Mouse (Mus musculus): ENCODE data around the gene Ktn1. TPM values are rescaled to one million over a fixed set of nuclear protein-coding genes. Genes with fewer than 3 reads are reported as not detected.

Ktn1 gene
- polyA plus RNA-seq, 1 experiment from 2014 or later: 44.3 TPM

DNA sequence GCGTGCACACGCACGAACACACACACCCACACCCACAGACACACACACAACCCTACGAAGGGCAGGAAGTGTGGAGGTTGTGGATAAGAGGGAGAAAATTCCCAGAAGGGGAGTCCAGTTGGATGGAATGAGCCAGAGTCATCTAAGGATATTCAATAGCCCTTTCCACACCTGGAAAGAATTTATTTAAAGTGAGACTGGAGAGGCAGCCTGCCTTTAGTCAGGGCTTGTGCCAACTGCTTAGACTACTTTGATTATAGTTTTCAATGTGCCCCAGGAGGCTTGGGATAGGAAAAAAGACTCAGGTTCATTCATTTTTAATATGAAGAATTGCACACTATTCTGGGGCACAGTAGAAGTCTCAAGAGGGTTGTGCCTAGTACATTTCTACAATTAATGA is 96.8 kb downstream of the Ktn1 start:
- H3K36me3 ChIP-seq: peaks cover 18% of the 10 kb centered on the region
- no peak for DNase-seq (ENCODE audit: low spot score)
- no peak overlapping the region for H3K27ac ChIP-seq
- no peak overlapping the region for H3K4me3 ChIP-seq
- 98% methylated on average over 4 of the region's 4 CpGs for WGBS
- H3K27me3 ChIP-seq (ENCODE audit: insufficient read depth, poor library complexity, severe bottlenecking): no peaks in the 10 kb centered on the region
- no peaks in the 10 kb centered on the region for H3K4me1 ChIP-seq (replicated peaks)
- no peaks in the 10 kb centered on the region for H3K9me3 ChIP-seq

DNA sequence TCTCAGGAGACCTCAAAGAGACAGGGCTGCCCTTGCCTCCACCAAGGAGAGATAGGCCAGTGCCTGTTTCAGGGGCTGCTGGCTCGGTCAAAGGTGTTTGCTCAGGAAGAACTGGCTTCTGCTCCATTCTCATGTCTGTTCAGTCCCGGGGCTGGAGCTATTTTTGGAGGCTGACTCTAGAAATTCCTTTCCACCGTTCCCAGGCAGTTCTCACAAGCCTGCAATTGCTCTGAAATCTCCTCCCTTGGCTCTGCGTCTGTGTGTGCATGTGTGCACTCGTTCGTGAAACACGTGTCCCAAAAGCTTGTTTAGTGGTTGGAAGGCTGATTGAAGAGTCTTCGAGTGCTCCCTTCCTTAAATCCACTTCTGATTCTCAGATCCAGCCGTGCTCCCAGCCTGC is 99.3 kb downstream of the Ktn1 start:
- Histone ChIP-seq H3K9me3 (no peaks in the 10 kb centered on the region), H3K4me1 (replicated peaks) (no peaks in the 10 kb centered on the region), H3K36me3 (peaks cover 11% of the 10 kb centered on the region), H3K4me3 (no peak overlapping the region), H3K27ac (no peak overlapping the region), H3K27me3 (ENCODE audit: insufficient read depth, poor library complexity, severe bottlenecking) (no peaks in the 10 kb centered on the region)
- 82% methylated on average over 9 of the region's 9 CpGs for WGBS
- no peak for DNase-seq (ENCODE audit: low spot score)

DNA sequence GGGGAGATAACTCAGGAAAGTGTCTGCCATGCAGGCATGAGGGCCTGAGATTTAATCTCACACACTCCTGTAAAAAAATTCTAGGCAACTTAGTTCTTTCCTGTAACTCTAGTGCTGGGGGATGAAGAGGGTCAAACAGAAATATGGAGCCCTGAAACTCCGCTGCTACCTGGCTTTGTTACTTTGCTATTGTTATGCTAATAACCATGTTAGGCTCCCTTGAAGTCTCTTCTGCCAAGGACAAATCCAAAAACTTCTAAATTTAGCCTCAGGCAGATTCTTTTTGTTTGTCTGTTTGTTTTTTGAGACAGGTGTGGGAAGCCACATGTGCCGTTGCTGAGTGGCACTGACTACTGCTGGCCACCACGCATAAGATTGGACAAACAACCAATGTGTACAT is 100.5 kb downstream of the Ktn1 start:
- Histone ChIP-seq H3K9me3 (no peaks in the 10 kb centered on the region), H3K27me3 (ENCODE audit: insufficient read depth, poor library complexity, severe bottlenecking) (no peaks in the 10 kb centered on the region), H3K4me3 (no peak overlapping the region), H3K27ac (no peak overlapping the region), H3K36me3 (peaks cover 5% of the 10 kb centered on the region), H3K4me1 (replicated peaks) (no peaks in the 10 kb centered on the region; the same call in 1 of the 2 replicates)
- 83% methylated on average over 3 of the region's 3 CpGs for WGBS
- DNase-seq (ENCODE audit: low spot score): no peak

DNA sequence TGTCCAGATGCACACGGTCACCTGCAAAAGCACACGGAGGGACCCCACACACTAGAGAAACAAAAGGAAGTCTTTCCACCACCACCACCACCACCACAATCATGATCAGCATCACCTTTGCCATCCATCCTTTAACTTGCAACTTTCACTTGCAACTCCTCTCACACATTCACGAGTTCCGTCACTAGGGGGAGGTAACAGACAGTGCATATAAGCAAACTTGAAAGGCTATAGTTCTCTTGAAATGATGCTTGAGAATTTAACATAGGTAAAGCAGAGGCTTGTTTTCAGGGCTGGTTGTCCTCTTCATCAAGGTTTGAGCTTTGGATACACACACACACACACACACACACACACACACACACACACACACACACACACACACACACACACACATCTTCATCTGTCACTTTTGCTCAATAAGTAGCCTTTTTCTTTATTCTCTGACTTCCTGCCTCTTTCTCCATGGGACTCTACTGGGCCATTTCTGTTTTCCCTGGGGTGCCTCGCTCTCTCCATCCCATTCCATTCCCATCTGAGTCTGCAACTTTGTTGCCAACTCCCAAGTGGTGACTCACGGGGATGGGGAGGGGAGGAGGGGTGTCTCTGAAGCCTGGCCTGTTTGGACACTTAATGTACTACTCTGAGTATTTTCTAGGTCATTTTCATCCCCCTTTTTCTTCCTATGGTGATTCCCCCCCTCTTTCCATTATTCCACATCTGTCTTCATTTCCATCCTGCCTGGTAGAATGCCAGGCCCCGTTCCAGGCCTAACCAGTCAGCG is 103.4 kb downstream of the Ktn1 start:
- H3K4me1 ChIP-seq (replicated peaks): no peaks in the 10 kb centered on the region; the same call in 1 of the 2 replicates
- no peaks in the 10 kb centered on the region for H3K27me3 ChIP-seq (ENCODE audit: insufficient read depth, poor library complexity, severe bottlenecking)
- peak; percentile 41 for DNase-seq (ENCODE audit: low spot score)
- H3K9me3 ChIP-seq: no peaks in the 10 kb centered on the region
- peak overlapping the region; percentile 57; the same call in 1 of the 2 replicates for H3K27ac ChIP-seq
- no peak overlapping the region for H3K4me3 ChIP-seq
- 54% methylated on average over 8 of the region's 8 CpGs for WGBS
- peaks cover 5% of the 10 kb centered on the region for H3K36me3 ChIP-seq

DNA sequence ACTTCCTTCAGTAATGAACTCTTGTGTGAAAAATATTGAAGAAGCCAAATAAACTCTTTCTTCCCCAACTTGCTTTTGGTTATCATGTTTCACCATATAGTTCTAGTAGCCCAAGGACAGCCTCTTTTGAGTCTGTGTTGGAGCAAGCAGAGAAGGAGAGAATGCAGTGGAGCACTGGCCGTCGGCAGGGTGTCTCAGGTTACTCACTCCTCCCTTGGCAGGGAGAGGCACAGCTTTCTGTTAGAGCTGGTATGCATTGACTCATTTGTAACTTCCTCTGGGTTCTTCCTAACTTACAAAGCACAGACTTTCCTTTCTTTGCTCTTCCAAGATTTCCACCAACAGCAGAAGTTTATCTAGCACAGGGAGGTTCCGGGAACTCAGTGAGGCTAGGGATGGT is 105.3 kb downstream of the Ktn1 start:
- 65% methylated on average over 3 of the region's 3 CpGs for WGBS
- peaks cover 5% of the 10 kb centered on the region for H3K36me3 ChIP-seq

DNA sequence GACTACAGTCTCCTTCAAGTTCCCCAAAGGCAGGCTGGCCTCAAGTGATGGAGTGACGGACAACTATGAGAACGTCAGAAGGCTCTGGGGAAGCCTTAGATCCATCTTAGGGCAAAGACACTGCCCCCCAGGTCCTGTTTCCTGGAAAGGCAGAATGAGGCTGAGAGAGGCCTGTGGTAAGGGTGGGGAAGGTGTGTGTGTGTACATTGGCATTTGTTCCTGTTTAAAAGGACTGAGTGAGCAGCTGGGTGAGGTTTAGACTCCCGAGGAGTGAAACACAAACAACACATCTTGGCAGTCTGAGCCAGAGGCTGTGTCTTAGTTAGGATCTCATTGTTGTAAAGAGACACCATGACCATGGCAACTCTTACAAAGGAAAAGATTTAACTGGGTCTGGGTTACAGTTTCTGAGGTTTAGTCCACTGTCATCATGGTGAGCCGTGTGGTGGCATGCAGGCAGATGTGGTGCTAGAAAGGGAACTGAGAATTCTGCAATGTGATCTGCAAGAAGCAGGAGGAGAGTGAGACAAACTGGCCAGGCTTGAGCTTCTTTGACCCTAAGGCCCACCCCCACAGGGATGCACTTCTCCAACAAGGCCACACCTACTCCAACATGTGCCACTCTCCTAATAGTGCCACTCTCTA is 106.1 kb downstream of the Ktn1 start:
- no peaks in the 10 kb centered on the region; the same call in 1 of the 2 replicates for H3K4me1 ChIP-seq (replicated peaks)
- no peak overlapping the region for H3K27ac ChIP-seq
- peaks cover 5% of the 10 kb centered on the region for H3K36me3 ChIP-seq
- no peaks in the 10 kb centered on the region for H3K27me3 ChIP-seq (ENCODE audit: insufficient read depth, poor library complexity, severe bottlenecking)
- H3K9me3 ChIP-seq: no peaks in the 10 kb centered on the region
- DNase-seq (ENCODE audit: low spot score): no peak
- no peak overlapping the region for H3K4me3 ChIP-seq
- WGBS: 85% methylated on average over 4 of the region's 4 CpGs

More for the DNA sequence above, 105.3 kb downstream of the Ktn1 start:
- no peaks in the 10 kb centered on the region for H3K9me3 ChIP-seq
- no peak overlapping the region for H3K27ac ChIP-seq
- no peak for DNase-seq (ENCODE audit: low spot score)
- no peaks in the 10 kb centered on the region for H3K27me3 ChIP-seq (ENCODE audit: insufficient read depth, poor library complexity, severe bottlenecking)
- H3K4me1 ChIP-seq (replicated peaks): no peaks in the 10 kb centered on the region; the same call in 1 of the 2 replicates
- no peak overlapping the region for H3K4me3 ChIP-seq

DNA sequence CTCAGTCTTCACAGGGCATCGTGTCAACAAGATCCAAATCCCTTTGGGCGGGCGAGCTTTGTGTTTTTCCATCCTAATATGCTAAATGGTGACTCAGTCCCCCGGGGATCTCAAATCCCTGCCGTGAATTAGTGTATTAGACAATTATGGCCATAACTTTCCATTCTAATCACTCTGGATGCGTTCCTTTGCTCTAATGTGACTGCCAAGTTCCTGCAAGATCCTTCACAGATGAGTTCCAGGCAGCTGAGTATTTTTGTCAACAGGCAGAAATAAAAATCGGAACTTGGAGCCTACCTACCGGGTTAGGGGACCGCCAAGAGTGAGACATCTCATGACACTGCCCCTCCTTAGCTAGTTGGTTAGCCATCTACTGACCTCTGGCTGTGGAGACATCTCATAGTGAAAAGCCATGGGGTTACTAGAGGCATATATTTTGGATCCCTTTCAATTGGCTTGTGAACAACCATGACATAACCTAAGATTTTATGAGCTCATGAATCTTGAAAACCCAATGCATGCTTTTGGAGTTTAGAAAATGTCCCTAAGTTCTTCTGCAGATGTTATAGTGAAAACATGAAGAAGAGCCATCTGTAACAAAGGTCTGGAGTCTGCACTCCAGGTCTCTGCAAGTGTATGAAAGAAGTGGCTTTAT is 108.3 kb downstream of the Ktn1 start:
- DNase-seq (ENCODE audit: low spot score): no peak
- Histone ChIP-seq H3K4me3 (no peak overlapping the region), H3K27me3 (ENCODE audit: insufficient read depth, poor library complexity, severe bottlenecking) (no peaks in the 10 kb centered on the region), H3K27ac (no peak overlapping the region), H3K4me1 (replicated peaks) (no peaks in the 10 kb centered on the region; the same call in 1 of the 2 replicates), H3K36me3 (no peaks in the 10 kb centered on the region), H3K9me3 (no peaks in the 10 kb centered on the region)
- WGBS: 92% methylated on average over 9 of the region's 9 CpGs

DNA sequence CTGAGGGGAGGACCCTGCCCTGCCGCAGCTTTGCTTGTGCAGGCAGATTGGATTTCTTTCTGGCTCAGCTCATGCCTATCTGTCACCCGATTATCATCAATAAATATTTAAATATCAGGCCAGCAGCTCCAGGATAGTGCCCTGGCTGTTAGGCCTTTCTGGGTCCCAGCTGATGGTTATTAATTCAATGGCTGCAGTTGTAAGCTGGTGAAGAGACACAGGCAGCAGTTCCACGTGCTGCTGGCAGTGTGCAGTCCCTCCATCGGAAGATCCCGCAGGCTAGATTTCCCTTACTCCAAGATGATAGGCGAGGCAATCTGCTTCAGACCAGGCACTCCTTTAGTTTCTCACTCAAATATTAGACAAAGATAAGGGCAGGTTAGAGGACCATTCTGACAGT is 116.9 kb downstream of the Ktn1 start:
- Histone ChIP-seq H3K27ac (peak overlapping the region; percentile 5; the same call in 1 of the 2 replicates), H3K4me3 (no peak overlapping the region), H3K36me3 (no peaks in the 10 kb centered on the region), H3K27me3 (ENCODE audit: insufficient read depth, poor library complexity, severe bottlenecking) (no peaks in the 10 kb centered on the region), H3K9me3 (no peaks in the 10 kb centered on the region), H3K4me1 (replicated peaks) (0 out of 2 replicates have a peak, but pooled peaks cover 2% of the 10 kb centered on the region)
- WGBS: 79% methylated on average over 6 of the region's 6 CpGs
- DNase-seq (ENCODE audit: low spot score): no peak

DNA sequence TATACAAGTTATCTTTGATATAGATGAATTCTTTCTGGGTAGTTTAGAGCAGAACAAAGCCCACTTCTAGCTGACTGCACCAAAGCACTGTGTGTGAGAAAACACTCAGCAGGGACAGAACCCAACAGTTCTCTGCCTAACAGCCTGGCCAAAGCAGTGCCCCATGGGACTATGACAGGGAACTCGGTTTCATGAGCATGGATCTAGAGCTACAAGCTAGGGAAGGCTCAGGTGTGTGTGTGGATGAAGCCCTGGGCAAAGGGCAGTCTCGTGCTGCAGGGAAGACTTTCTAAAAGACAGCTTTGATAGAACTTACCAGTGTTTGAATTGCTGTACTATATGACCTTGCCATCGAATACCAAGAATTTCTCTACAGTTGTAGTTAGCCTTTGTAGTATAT is 117.5 kb downstream of the Ktn1 start:
- Histone ChIP-seq H3K27ac (no peak overlapping the region), H3K4me1 (replicated peaks) (0 out of 2 replicates have a peak, but pooled peaks cover 2% of the 10 kb centered on the region), H3K27me3 (ENCODE audit: insufficient read depth, poor library complexity, severe bottlenecking) (no peaks in the 10 kb centered on the region), H3K36me3 (no peaks in the 10 kb centered on the region), H3K4me3 (no peak overlapping the region), H3K9me3 (no peaks in the 10 kb centered on the region)
- no peak for DNase-seq (ENCODE audit: low spot score)
- 81% methylated on average over 3 of the region's 3 CpGs for WGBS

DNA sequence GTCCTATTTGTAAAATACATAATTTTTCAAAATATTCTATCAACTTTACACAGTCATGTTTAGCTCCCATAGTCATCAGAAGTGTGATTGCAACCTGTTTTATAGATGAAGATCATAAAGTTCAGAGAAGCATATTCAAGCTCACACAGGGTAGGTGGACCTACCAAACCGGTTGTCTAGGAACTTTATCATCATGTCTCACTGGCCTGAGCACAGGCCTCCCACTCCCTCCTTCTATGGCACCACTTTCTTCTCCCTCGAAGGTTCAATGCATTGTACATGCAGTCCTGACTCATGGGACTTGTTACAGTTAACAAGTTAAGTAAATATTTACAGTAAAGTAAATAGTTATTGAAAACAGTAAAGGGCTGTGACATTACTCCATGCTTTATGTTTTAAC is 118.1 kb downstream of the Ktn1 start:
- 0 out of 2 replicates have a peak, but pooled peaks cover 2% of the 10 kb centered on the region for H3K4me1 ChIP-seq (replicated peaks)
- no peak for DNase-seq (ENCODE audit: low spot score)

DNA sequence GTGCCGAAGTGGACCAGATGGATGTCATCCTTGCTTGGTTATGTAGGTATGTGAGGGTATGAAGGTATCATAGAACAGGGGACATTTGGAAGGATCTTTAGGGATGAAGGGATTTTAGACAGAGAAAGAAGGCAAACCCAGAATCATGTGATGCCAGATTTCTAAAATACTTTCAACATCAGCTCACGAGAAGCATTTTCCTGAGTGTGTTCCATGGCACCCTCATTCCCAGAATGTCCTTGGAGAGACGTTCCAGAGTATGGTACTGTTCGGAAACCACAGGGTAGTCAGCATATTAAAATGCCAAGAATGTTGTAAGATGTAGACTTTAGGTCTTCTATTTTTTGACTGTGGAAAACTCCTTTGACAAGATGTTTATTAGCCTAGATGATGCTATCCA is 123.2 kb downstream of the Ktn1 start:
- 90% methylated on average over 4 of the region's 4 CpGs for WGBS
- Histone ChIP-seq H3K4me3 (no peak overlapping the region), H3K27ac (no peak overlapping the region), H3K36me3 (no peaks in the 10 kb centered on the region), H3K4me1 (replicated peaks) (no peaks in the 10 kb centered on the region), H3K9me3 (no peaks in the 10 kb centered on the region), H3K27me3 (ENCODE audit: insufficient read depth, poor library complexity, severe bottlenecking) (no peaks in the 10 kb centered on the region)
- DNase-seq (ENCODE audit: low spot score): no peak

More for the DNA sequence above, 118.1 kb downstream of the Ktn1 start:
- H3K36me3 ChIP-seq: no peaks in the 10 kb centered on the region
- WGBS: 79% methylated on average over 2 of the region's 2 CpGs
- H3K27me3 ChIP-seq (ENCODE audit: insufficient read depth, poor library complexity, severe bottlenecking): no peaks in the 10 kb centered on the region
- H3K27ac ChIP-seq: no peak overlapping the region
- no peaks in the 10 kb centered on the region for H3K9me3 ChIP-seq
- H3K4me3 ChIP-seq: no peak overlapping the region

DNA sequence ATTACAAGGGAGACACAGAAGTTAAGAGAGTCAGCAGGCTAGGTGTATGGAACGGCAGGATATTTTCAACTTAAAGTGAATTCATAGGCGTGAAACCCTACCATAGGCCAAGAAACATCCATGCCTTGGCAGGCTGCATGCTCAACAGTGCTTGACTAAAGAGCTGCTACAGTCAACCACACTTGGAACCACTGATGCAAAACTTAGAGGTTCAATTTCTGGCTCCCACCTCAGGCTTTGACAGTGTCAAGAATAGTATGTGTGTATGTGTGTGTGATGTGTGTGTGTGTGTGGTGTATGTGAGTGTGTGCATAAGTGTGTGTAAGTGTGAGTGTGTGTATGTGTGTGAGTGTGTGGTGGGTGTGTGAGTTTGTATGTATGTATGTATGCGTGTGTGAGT is 127.3 kb downstream of the Ktn1 start:
- WGBS: 93% methylated on average over 3 of the region's 3 CpGs

More for the DNA sequence above, 127.3 kb downstream of the Ktn1 start:
- Histone ChIP-seq H3K27me3 (ENCODE audit: insufficient read depth, poor library complexity, severe bottlenecking) (peaks cover 5% of the 10 kb centered on the region; the same call in 1 of the 2 replicates), H3K4me3 (no peak overlapping the region), H3K36me3 (no peaks in the 10 kb centered on the region), H3K4me1 (replicated peaks) (no peaks in the 10 kb centered on the region), H3K27ac (no peak overlapping the region), H3K9me3 (no peaks in the 10 kb centered on the region)
- DNase-seq (ENCODE audit: low spot score): no peak
